Mouse (Mus musculus) right cerebral cortex, postnatal 25 days (tissue): ENCODE results near the gene Tusc2.

Experiments
- DNase-seq: peaks from one replicate; pipeline ENCODE4 v3.0.0; 2022

The Tusc2 gene

GRCm38 (mm10) chr9:107612945-107613569 is 50.0 kb downstream of the Tusc2 start:
- no peak for DNase-seq

- no peak for DNase-seq
Measured at GRCm38 (mm10) chr9:107615035-107615434, 52.0 kb downstream of the Tusc2 start.
